Mouse (Mus musculus) right cerebral cortex, postnatal 36 days (tissue): ENCODE measurements around the gene Atl1.

Experiments
- DNase-seq, 2 experiments: peaks; one replicate each; pipeline ENCODE4 v3.0.0; 2022; ENCODE audit warnings: low spot score in 2 of 2, mixed read lengths in 1 of 2

Atl1 gene

GRCm38 (mm10) chr12:69892371-69893251, at the start of gene Atl1, which contains the start of gene Map4k5:
Gene Atl1, plus strand, starts transcription at chr12:69892614.
Gene Map4k5, minus strand, starts transcription at chr12:69893200.
- peak; percentile 81 to 84 for DNase-seq

- DNase-seq: peak; percentile 35 to 52
These were observed 48.6 kb upstream of the Atl1 start for GRCm38 (mm10) chr12:69843531-69844445.

- DNase-seq: no peak
These were observed 46.7 kb upstream of the Atl1 start for GRCm38 (mm10) chr12:69845722-69846121.

- no peak for DNase-seq
These were observed 45.9 kb upstream of the Atl1 start for GRCm38 (mm10) chr12:69846499-69846898.

GRCm38 (mm10) chr12:69848083-69848878, 44.1 kb upstream of the Atl1 start:
- no peak for DNase-seq

GRCm38 (mm10) chr12:69852288-69852687, 40.1 kb upstream of the Atl1 start:
- no peak for DNase-seq

- DNase-seq: no peak
These were observed 39.0 kb upstream of the Atl1 start for GRCm38 (mm10) chr12:69853387-69853786.

GRCm38 (mm10) chr12:69853942-69854341, 38.5 kb upstream of the Atl1 start:
- no peak for DNase-seq

GRCm38 (mm10) chr12:69855641-69856300, 36.6 kb upstream of the Atl1 start:
- DNase-seq: no peak

GRCm38 (mm10) chr12:69856398-69856797, 36.0 kb upstream of the Atl1 start:
- DNase-seq: no peak

GRCm38 (mm10) chr12:69857597-69857996, 34.8 kb upstream of the Atl1 start:
- DNase-seq: no peak

- no peak for DNase-seq
These were observed 33.6 kb upstream of the Atl1 start for GRCm38 (mm10) chr12:69858847-69859246.

- no peak for DNase-seq
These were observed 28.9 kb upstream of the Atl1 start for GRCm38 (mm10) chr12:69863505-69863904.

GRCm38 (mm10) chr12:69864164-69864692, 28.2 kb upstream of the Atl1 start:
- DNase-seq: no peak

- DNase-seq: no peak
These were observed 25.1 kb upstream of the Atl1 start for GRCm38 (mm10) chr12:69867338-69867737.

GRCm38 (mm10) chr12:69871632-69872031, 20.8 kb upstream of the Atl1 start:
- no peak for DNase-seq

GRCm38 (mm10) chr12:69877842-69878363, 14.5 kb upstream of the Atl1 start:
- DNase-seq: no peak

GRCm38 (mm10) chr12:69879172-69879665, 13.2 kb upstream of the Atl1 start:
- no peak for DNase-seq

GRCm38 (mm10) chr12:69879739-69880138, 12.7 kb upstream of the Atl1 start:
- no peak for DNase-seq

GRCm38 (mm10) chr12:69881198-69881905, 11.1 kb upstream of the Atl1 start:
- no peak for DNase-seq
